Mouse (Mus musculus) thymus, adult 2 months (tissue): ENCODE data around the gene Hexim2.

Source experiments
- CTCF ChIP-seq: fragments of 200-500 bp; IDR thresholded peaks from 2 replicates; pipeline ENCODE4 v1.5.1; 2012; ENCODE audit warnings: mild to moderate bottlenecking, control low read depth, low read length, moderate library complexity, borderline replicate concordance; ENCODE audit not compliant: control insufficient read depth, poor library complexity, insufficient read depth; ENCODE audit errors: extremely low read depth
- POLR2A ChIP-seq: fragments of 200-500 bp; IDR thresholded peaks from 2 replicates; pipeline ENCODE4 v1.6.1; 2012; ENCODE audit warnings: mild to moderate bottlenecking, low read length, control low read depth, moderate library complexity; ENCODE audit not compliant: control insufficient read depth, poor library complexity, insufficient read depth; ENCODE audit errors: extremely low read depth

DNA sequence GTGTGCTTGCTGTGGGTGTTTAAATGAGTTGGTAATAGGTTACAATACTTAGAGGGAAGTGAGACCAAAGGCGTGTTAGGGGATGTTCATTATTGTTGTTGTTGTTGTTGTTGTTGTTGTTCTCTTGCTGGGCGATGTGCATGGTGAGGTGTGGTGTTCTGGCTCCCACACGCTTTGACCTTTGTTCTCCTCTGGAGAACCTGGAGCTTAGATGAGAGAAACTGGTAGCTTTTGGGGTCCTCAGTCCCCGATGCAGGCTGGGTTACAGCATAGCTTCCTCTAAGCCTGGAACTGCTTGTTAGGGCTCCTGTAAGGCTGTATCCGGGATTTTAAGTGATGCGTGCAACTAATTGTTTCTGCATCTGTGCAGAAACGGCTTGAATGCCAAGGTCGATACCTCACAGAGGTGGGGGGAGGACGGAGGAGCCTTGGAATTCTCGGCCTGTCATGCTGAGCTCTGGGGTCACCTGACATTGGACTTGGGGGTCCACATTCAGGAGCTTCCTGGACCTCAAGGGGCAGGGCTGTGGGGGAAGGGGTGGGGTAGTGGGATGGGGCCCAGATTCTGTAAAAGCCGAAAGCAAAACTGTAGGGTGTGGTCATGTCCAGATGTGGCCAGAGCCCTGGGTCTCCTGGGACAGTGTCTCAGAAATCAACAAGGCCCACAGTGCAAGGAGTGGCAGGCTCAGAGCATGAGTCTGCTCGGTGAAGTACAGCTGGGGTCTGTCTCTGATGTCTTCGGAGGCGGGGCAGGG lies 43.6 kb downstream of the Hexim2 start:
- TF ChIP-seq CTCF (no peak), POLR2A (no peak)
